ENCODE assay signal across 14 mouse cellular contexts in genomic region chr4:109382457-109382856, GRCm38 (mm10).
"Had no signal": no experiment of that assay in that cellular context is flagged by ENCODE, and none has a peak within 500 bp of the region (broad histone marks: within the 10 kb centered on the region; RNA-seq: fewer than 3 reads in every experiment).

No protein-coding gene starts in this region.

- DNase-seq: kidney, adult 9 months; kidney, postnatal 10 days; kidney, postnatal 4 days; left cerebral cortex, postnatal 4 days; lung, adult 18-20 months; right cerebral cortex, postnatal 25 days; thymus, postnatal 14 days had no signal

- ATAC-seq: midbrain, embryonic 16.5 days had no signal

- H3K4me1 ChIP-seq: limb, embryonic 13.5 days; neural tube, embryonic 13.5 days; stomach, embryonic 15.5 days had no signal

- H3K9me3 ChIP-seq: limb, embryonic 13.5 days; midbrain, embryonic 12.5 days; neural tube, embryonic 13.5 days; stomach, embryonic 15.5 days had no signal

- H3K4me3 ChIP-seq: layer of hippocampus, adult 2 months; limb, embryonic 13.5 days; midbrain, embryonic 12.5 days; neural tube, embryonic 13.5 days; stomach, embryonic 15.5 days had no signal

- H3K27ac ChIP-seq: layer of hippocampus, adult 2 months; limb, embryonic 13.5 days; liver, embryonic 14.5 days; midbrain, embryonic 12.5 days; neural tube, embryonic 13.5 days; stomach, embryonic 15.5 days had no signal

- H3K9ac ChIP-seq: limb, embryonic 13.5 days; liver, embryonic 14.5 days; midbrain, embryonic 12.5 days; neural tube, embryonic 13.5 days; stomach, embryonic 15.5 days had no signal

- H3K27me3 ChIP-seq: limb, embryonic 13.5 days; midbrain, embryonic 12.5 days; neural tube, embryonic 13.5 days; stomach, embryonic 15.5 days had no signal

- H3K4me2 ChIP-seq: limb, embryonic 13.5 days; midbrain, embryonic 12.5 days; neural tube, embryonic 13.5 days; stomach, embryonic 15.5 days had no signal
